Mouse (Mus musculus): Measurements from ENCODE around the gene Dennd4a.

DNA sequence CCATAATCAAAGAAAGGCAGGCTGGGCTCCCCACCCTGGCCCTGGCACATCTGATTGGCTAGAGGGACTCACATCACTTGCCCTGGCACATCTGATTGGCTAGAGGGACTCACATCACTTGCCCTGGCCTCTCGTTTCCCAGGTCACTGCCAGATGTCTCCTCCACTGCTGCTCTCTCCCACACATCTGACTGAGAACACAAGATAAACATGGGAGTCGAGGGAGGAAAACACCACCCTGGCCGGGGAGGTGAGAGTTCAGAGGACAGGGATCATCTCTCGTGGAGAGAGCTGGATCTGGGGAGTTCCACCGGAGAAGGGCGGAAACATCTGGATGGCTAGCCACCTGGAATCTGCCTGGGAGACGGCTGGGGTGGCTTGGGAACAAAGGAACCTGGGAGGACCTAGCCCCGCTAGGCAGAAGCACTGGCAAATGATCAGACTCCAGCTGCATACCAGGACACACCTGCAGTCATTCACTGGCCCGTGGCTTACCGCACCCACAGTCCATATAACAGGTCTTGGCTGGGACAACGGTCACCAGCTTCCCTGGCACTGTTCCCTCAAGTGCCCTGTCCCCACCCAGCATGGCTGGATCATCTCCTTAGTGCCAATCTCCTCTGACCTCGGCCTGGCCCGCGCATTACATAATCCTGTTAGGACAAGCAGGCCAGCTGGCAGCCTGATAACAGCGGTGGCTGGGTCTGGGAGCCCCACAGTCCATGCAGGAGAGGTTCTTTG, 123.0 kb downstream of the Dennd4a start:
- TF ChIP-seq CTCF (IDR thresholded peaks at IDR 0.05; ENCODE audit: extremely low read depth, insufficient read length, insufficient replicate concordance, low read depth, low read length) (no peak), POLR2A (IDR thresholded peaks at IDR 0.05; ENCODE audit: low read depth, low read length) (no peak)
